Mouse (Mus musculus) liver, postnatal 0 days (tissue): Measurements from ENCODE around the gene Dclre1c. TPM values are rescaled to one million over a fixed set of nuclear protein-coding genes. Genes with fewer than 3 reads are reported as not detected.

Experiments
- ATAC-seq: fragments of 200-750 bp; cut with Nextera tagmentation; 2 replicates; pipeline ENCODE4 v1.8.0; 2017; ENCODE audit warnings: mild to moderate bottlenecking, moderate library complexity
- DNase-seq: peaks from one replicate; pipeline ENCODE4 v3.0.0-alpha.2; 2016
- H3K27ac ChIP-seq: fragments of 300-500 bp; sonication (generic); 2 replicates; pipeline ENCODE4 v1.5.1; 2014; ENCODE audit warnings: antibody characterized with exemption, moderate library complexity, mild to moderate bottlenecking, low read depth
- H3K27me3 ChIP-seq: fragments of 300-500 bp; sonication (generic); 2 replicates; pipeline ENCODE4 v1.6.1; 2014; ENCODE audit warnings: low read length, control low read depth, mixed read lengths; ENCODE audit not compliant: insufficient read depth
- H3K36me3 ChIP-seq: fragments of 300-500 bp; sonication (generic); replicated peaks from 2 replicates; pipeline ENCODE4 v1.6.1; 2014; ENCODE audit warnings: mild to moderate bottlenecking, control low read depth, low read length, moderate library complexity, mixed read lengths; ENCODE audit not compliant: insufficient read depth
- H3K4me1 ChIP-seq: fragments of 300-500 bp; sonication (generic); 2 replicates; pipeline ENCODE4 v1.6.1; 2014; ENCODE audit warnings: antibody characterized with exemption, mild to moderate bottlenecking, control low read depth; ENCODE audit not compliant: insufficient read depth
- H3K4me2 ChIP-seq: fragments of 300-500 bp; sonication (generic); 2 replicates; pipeline ENCODE4 v1.6.1; 2014; ENCODE audit warnings: low read depth, mild to moderate bottlenecking, low read length, moderate library complexity, mixed read lengths
- H3K4me3 ChIP-seq: fragments of 300-500 bp; sonication (generic); 2 replicates; pipeline ENCODE4 v1.5.1; 2014; ENCODE audit warnings: low read depth, low read length
- H3K9ac ChIP-seq: fragments of 300-500 bp; sonication (generic); replicated peaks from 2 replicates; pipeline ENCODE4 v1.6.1; 2014; ENCODE audit warnings: mild to moderate bottlenecking, moderate library complexity
- H3K9me3 ChIP-seq: fragments of 300-500 bp; sonication (generic); 2 replicates; pipeline ENCODE4 v1.6.1; 2016; ENCODE audit warnings: mild to moderate bottlenecking, control low read depth, low read length, mixed read lengths
- CTCF ChIP-seq: sonication (generic); IDR thresholded peaks from 2 replicates; pipeline ENCODE4 v1.5.1; 2016; ENCODE audit warnings: antibody characterized with exemption, low read depth
- EP300 ChIP-seq: IDR thresholded peaks from 2 replicates; pipeline ENCODE4 v1.6.1; 2016; ENCODE audit warnings: antibody characterized with exemption, low read depth, mild to moderate bottlenecking
- WGBS: fragments of 180-500 bp; shearing (Covaris S2); extraction: QIAGEN DNeasy Blood & Tissue Kit; methylation state at CpG from one replicate; pipeline ENCODE4 v1.1.7; 2014; ENCODE audit not compliant: insufficient replicate concordance; 5-methylcytosine and 5-hydroxymethylcytosine counted together
- polyA plus RNA-seq: library from polyadenylated mRNA; unstranded; fragments of >200 nt; fragmentation: Nextera tagmentation; extraction: Ambion mirVana; gene quantifications from 2 replicates; pipeline ENCODE4 v1.2.1, GENCODE M21; 2015

Dclre1c gene
- polyA plus RNA-seq, 1 experiment from 2014 or later = 3.0 TPM

DNA sequence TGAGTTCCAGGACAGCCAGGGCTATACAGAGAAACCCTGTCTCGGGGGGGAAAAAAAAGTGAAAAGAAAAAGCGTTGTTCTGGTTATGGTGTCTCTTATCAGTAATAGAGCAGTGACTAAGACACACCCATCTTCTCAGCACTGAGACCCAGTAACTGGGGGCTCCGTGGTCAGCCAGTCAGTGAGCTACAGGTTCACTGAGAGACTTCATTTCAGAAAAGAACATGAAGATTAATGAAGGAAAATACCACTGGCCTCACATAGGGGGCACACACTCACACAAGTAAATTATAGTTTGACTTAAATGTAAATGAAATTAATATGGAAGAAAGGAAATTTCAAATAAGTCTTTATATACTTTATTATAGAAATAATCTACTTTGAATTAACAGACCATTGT, 56.3 kb downstream of the Dclre1c start:
- H3K27ac ChIP-seq = no peak overlapping the region
- no peak overlapping the region for H3K4me3 ChIP-seq
- H3K4me1 ChIP-seq = peaks cover 7% of the 10 kb centered on the region
- 53% methylated on average over 3 of the region's 3 CpGs for WGBS
- H3K36me3 ChIP-seq = no peaks in the 10 kb centered on the region
- H3K27me3 ChIP-seq = no peaks in the 10 kb centered on the region
- no peak overlapping the region for H3K4me2 ChIP-seq
- H3K9ac ChIP-seq = no peak overlapping the region
- ATAC-seq (no peak), DNase-seq (no peak)
- no peaks in the 10 kb centered on the region for H3K9me3 ChIP-seq
- TF ChIP-seq EP300 (no peak), CTCF (peak; percentile 29; the same call in 1 of the 2 replicates)

- peaks cover 39% of the 10 kb centered on the region for H3K36me3 ChIP-seq
- 91% methylated on average over 3 of the region's 3 CpGs for WGBS
Measured at GRCm38 (mm10) chr2:3489816-3490215, 65.9 kb downstream of the Dclre1c start.

DNA sequence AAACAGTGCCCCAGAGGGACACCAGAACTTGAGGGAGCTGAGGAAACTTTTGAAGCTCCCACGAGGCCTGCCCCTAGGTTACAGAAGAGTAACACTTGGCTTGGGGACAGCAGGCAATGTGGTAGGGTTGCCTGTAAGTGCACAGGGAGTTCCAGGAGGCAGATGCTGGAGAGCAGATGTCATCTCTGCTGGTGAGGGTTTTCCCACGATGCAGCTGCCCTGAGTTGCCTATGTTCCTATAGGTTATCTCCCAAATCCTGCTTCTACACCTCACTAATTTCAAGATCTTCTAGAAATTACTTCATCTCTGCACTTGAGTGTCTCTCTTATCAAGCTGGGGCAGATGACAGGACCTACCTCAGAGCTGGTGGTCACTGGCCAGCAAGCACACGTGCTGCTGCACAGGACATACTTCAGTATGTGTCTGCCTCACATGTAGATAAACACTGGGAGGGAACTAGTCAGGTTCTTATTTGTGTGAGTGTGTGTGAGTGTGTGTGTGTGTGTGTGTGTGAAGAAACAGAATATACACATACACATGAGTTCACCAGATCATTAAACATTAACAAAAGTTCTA, 70.0 kb downstream of the Dclre1c start:
- Histone ChIP-seq H3K27me3 (no peaks in the 10 kb centered on the region), H3K4me2 (no peak overlapping the region), H3K9me3 (no peaks in the 10 kb centered on the region), H3K4me1 (no peaks in the 10 kb centered on the region), H3K36me3 (peaks cover 74% of the 10 kb centered on the region), H3K27ac (no peak overlapping the region), H3K9ac (no peak overlapping the region), H3K4me3 (no peak overlapping the region)
- WGBS = 64% methylated on average over 3 of the region's 3 CpGs
- TF ChIP-seq CTCF (no peak), EP300 (no peak)
- ATAC-seq = peak; percentile 80
- DNase-seq = no peak

More at GRCm38 (mm10) chr2:3489816-3490215, 65.9 kb downstream of the Dclre1c start:
- Histone ChIP-seq H3K27ac (no peak overlapping the region), H3K4me1 (no peaks in the 10 kb centered on the region), H3K4me2 (no peak overlapping the region), H3K4me3 (no peak overlapping the region), H3K27me3 (no peaks in the 10 kb centered on the region), H3K9me3 (no peaks in the 10 kb centered on the region), H3K9ac (no peak overlapping the region)
- no peak for TF ChIP-seq CTCF
- TF ChIP-seq EP300 = no peak
- DNase-seq = no peak
- no peak for ATAC-seq

- Histone ChIP-seq H3K4me3 (no peak overlapping the region), H3K9me3 (no peaks in the 10 kb centered on the region), H3K4me2 (no peak overlapping the region), H3K4me1 (no peaks in the 10 kb centered on the region), H3K36me3 (peaks cover 68% of the 10 kb centered on the region), H3K27me3 (no peaks in the 10 kb centered on the region), H3K9ac (no peak overlapping the region), H3K27ac (no peak overlapping the region)
- 73% methylated on average over 6 of the region's 6 CpGs for WGBS
- TF ChIP-seq CTCF (no peak), EP300 (no peak)
- ATAC-seq (no peak), DNase-seq (no peak)
Measured at GRCm38 (mm10) chr2:3499543-3499942, 75.6 kb downstream of the Dclre1c start.

GRCm38 (mm10) chr2:3500886-3501285, 77.0 kb downstream of the Dclre1c start:
- ATAC-seq (no peak), DNase-seq (no peak)
- H3K27ac ChIP-seq = no peak overlapping the region
- WGBS = 87% methylated on average over 5 of the region's 5 CpGs
- no peak overlapping the region for H3K4me3 ChIP-seq
- no peak overlapping the region for H3K4me2 ChIP-seq
- H3K9me3 ChIP-seq = no peaks in the 10 kb centered on the region
- no peaks in the 10 kb centered on the region for H3K27me3 ChIP-seq
- peaks cover 65% of the 10 kb centered on the region for H3K36me3 ChIP-seq
- no peak for TF ChIP-seq CTCF
- no peak for TF ChIP-seq EP300
- H3K4me1 ChIP-seq = no peaks in the 10 kb centered on the region
- H3K9ac ChIP-seq = no peak overlapping the region

- H3K9ac ChIP-seq = peak overlapping the region; percentile 81
- no peaks in the 10 kb centered on the region for H3K27me3 ChIP-seq
- ATAC-seq (no peak), DNase-seq (peak; percentile 62)
- WGBS = under 1% methylated on average over 15 of the region's 15 CpGs
- no peaks in the 10 kb centered on the region for H3K9me3 ChIP-seq
- H3K27ac ChIP-seq = peak overlapping the region; percentile 84
- peak overlapping the region; percentile 82 for H3K4me2 ChIP-seq
- H3K4me3 ChIP-seq = peak overlapping the region; percentile 83
- peaks cover 30% of the 10 kb centered on the region for H3K36me3 ChIP-seq
- H3K4me1 ChIP-seq = peaks cover 3% of the 10 kb centered on the region
- TF ChIP-seq CTCF (no peak), EP300 (no peak)
Measured at GRCm38 (mm10) chr2:3512076-3512475, 88.1 kb downstream of the Dclre1c start.
